Mouse (Mus musculus): Measurements from ENCODE around the gene Sdad1. TPM values are rescaled to one million over a fixed set of nuclear protein-coding genes. Genes with fewer than 3 reads are reported as not detected.

The Sdad1 gene
- polyA plus RNA-seq, 1 experiment from 2014 or later: 29.3 TPM

GRCm38 (mm10) chr5:92283107-92283506 lies 27.2 kb downstream of the Sdad1 start:
- 81% methylated on average over 3 of the region's 3 CpGs for WGBS
- no peak for ATAC-seq (ENCODE audit: low FRiP score)
- Histone ChIP-seq H3K4me1 (replicated peaks; ENCODE audit: control insufficient read depth, insufficient read depth, low read length) (peaks cover 6% of the 10 kb centered on the region), H3K27me3 (ENCODE audit: control insufficient read depth, insufficient read depth, low read length) (no peaks in the 10 kb centered on the region), H3K4me2 (replicated peaks) (no peak overlapping the region), H3K9me3 (ENCODE audit: control insufficient read depth, low read length) (no peaks in the 10 kb centered on the region), H3K9ac (no peak overlapping the region), H3K36me3 (replicated peaks; ENCODE audit: control insufficient read depth, insufficient read depth) (peaks cover 34% of the 10 kb centered on the region), H3K27ac (no peak overlapping the region), H3K4me3 (replicated peaks; ENCODE audit: low read length) (no peak overlapping the region)
- no peak for DNase-seq (ENCODE audit: low spot score)

GRCm38 (mm10) chr5:92282571-92282970 lies 27.7 kb downstream of the Sdad1 start:
- ATAC-seq (ENCODE audit: low FRiP score) (no peak), DNase-seq (ENCODE audit: low spot score) (no peak)
- H3K4me1 ChIP-seq (replicated peaks; ENCODE audit: control insufficient read depth, insufficient read depth, low read length): peaks cover 6% of the 10 kb centered on the region
- 75% methylated on average over 4 of the region's 4 CpGs for WGBS
- no peak overlapping the region for H3K27ac ChIP-seq
- no peak overlapping the region for H3K4me2 ChIP-seq (replicated peaks)
- H3K4me3 ChIP-seq (replicated peaks; ENCODE audit: low read length): no peak overlapping the region
- H3K27me3 ChIP-seq (ENCODE audit: control insufficient read depth, insufficient read depth, low read length): no peaks in the 10 kb centered on the region
- H3K36me3 ChIP-seq (replicated peaks; ENCODE audit: control insufficient read depth, insufficient read depth): peaks cover 28% of the 10 kb centered on the region
- no peaks in the 10 kb centered on the region for H3K9me3 ChIP-seq (ENCODE audit: control insufficient read depth, low read length)
- H3K9ac ChIP-seq: no peak overlapping the region

GRCm38 (mm10) chr5:92278942-92279537 lies 31.2 kb downstream of the Sdad1 start:
- DNase-seq (ENCODE audit: low spot score) (no peak), ATAC-seq (ENCODE audit: low FRiP score) (no peak)
- no peak overlapping the region for H3K27ac ChIP-seq
- peaks cover 6% of the 10 kb centered on the region for H3K4me1 ChIP-seq (replicated peaks; ENCODE audit: control insufficient read depth, insufficient read depth, low read length)
- no peak overlapping the region for H3K4me3 ChIP-seq (replicated peaks; ENCODE audit: low read length)
- no peak overlapping the region for H3K4me2 ChIP-seq (replicated peaks)
- no peaks in the 10 kb centered on the region for H3K9me3 ChIP-seq (ENCODE audit: control insufficient read depth, low read length)
- H3K9ac ChIP-seq: 0 out of 2 replicates have a peak overlapping the region, but pooled peaks have one; percentile 63
- H3K27me3 ChIP-seq (ENCODE audit: control insufficient read depth, insufficient read depth, low read length): no peaks in the 10 kb centered on the region
- WGBS: 81% methylated on average over 10 of the region's 10 CpGs
- 0 out of 2 replicates have a peak, but pooled peaks cover 3% of the 10 kb centered on the region for H3K36me3 ChIP-seq (replicated peaks; ENCODE audit: control insufficient read depth, insufficient read depth)

- Histone ChIP-seq H3K4me3 (replicated peaks; ENCODE audit: low read length) (peak within 1 kb of the TSS; percentile 54), H3K36me3 (replicated peaks; ENCODE audit: control insufficient read depth, insufficient read depth) (no peaks in the 10 kb centered on the region), H3K27me3 (ENCODE audit: control insufficient read depth, insufficient read depth, low read length) (no peaks in the 10 kb centered on the region), H3K9ac (peak within 1 kb of the TSS; percentile 63), H3K4me2 (replicated peaks) (peak within 1 kb of the TSS; percentile 71), H3K27ac (peak within 1 kb of the TSS; percentile 60), H3K4me1 (replicated peaks; ENCODE audit: control insufficient read depth, insufficient read depth, low read length) (peaks cover 6% of the 10 kb centered on the region), H3K9me3 (ENCODE audit: control insufficient read depth, low read length) (no peaks in the 10 kb centered on the region)
- DNase-seq (ENCODE audit: low spot score) (peak; percentile 68), ATAC-seq (ENCODE audit: low FRiP score) (peak; percentile 92)
- 2% methylated on average over 54 of the region's 54 CpGs for WGBS
Observed at GRCm38 (mm10) chr5:92277437-92278394, 32.6 kb downstream of the Sdad1 start, which contains the start of gene Naaa. TSS of gene Naaa (minus strand) at chr5:92278170.

- DNase-seq (ENCODE audit: low spot score) (no peak), ATAC-seq (ENCODE audit: low FRiP score) (no peak)
- Histone ChIP-seq H3K4me2 (replicated peaks) (no peak overlapping the region), H3K9me3 (ENCODE audit: control insufficient read depth, low read length) (no peaks in the 10 kb centered on the region), H3K27ac (no peak overlapping the region), H3K4me1 (replicated peaks; ENCODE audit: control insufficient read depth, insufficient read depth, low read length) (no peaks in the 10 kb centered on the region), H3K4me3 (replicated peaks; ENCODE audit: low read length) (no peak overlapping the region), H3K27me3 (ENCODE audit: control insufficient read depth, insufficient read depth, low read length) (no peaks in the 10 kb centered on the region), H3K9ac (no peak overlapping the region), H3K36me3 (replicated peaks; ENCODE audit: control insufficient read depth, insufficient read depth) (no peaks in the 10 kb centered on the region)
- WGBS: 85% methylated on average over 7 of the region's 7 CpGs
Observed at GRCm38 (mm10) chr5:92270496-92270895, 39.8 kb downstream of the Sdad1 start.

- no peak overlapping the region for H3K9ac ChIP-seq
- H3K4me3 ChIP-seq (replicated peaks; ENCODE audit: low read length): no peak overlapping the region
- H3K27me3 ChIP-seq (ENCODE audit: control insufficient read depth, insufficient read depth, low read length): no peaks in the 10 kb centered on the region
- H3K36me3 ChIP-seq (replicated peaks; ENCODE audit: control insufficient read depth, insufficient read depth): no peaks in the 10 kb centered on the region
- WGBS: 10% methylated on average over 4 of the region's 4 CpGs
- H3K27ac ChIP-seq: peak overlapping the region; percentile 68
- no peaks in the 10 kb centered on the region for H3K9me3 ChIP-seq (ENCODE audit: control insufficient read depth, low read length)
- peak; percentile 77 for DNase-seq (ENCODE audit: low spot score)
- ATAC-seq (ENCODE audit: low FRiP score): peak; percentile 93
- H3K4me1 ChIP-seq (replicated peaks; ENCODE audit: control insufficient read depth, insufficient read depth, low read length): peaks cover 10% of the 10 kb centered on the region
- no peak overlapping the region for H3K4me2 ChIP-seq (replicated peaks)
Observed at GRCm38 (mm10) chr5:92263761-92264359, 46.4 kb downstream of the Sdad1 start.

GRCm38 (mm10) chr5:92262646-92263045 lies 47.6 kb downstream of the Sdad1 start:
- Histone ChIP-seq H3K27me3 (ENCODE audit: control insufficient read depth, insufficient read depth, low read length) (no peaks in the 10 kb centered on the region), H3K4me2 (replicated peaks) (no peak overlapping the region), H3K4me3 (replicated peaks; ENCODE audit: low read length) (no peak overlapping the region), H3K4me1 (replicated peaks; ENCODE audit: control insufficient read depth, insufficient read depth, low read length) (peaks cover 10% of the 10 kb centered on the region), H3K27ac (no peak overlapping the region), H3K9me3 (ENCODE audit: control insufficient read depth, low read length) (no peaks in the 10 kb centered on the region), H3K9ac (no peak overlapping the region), H3K36me3 (replicated peaks; ENCODE audit: control insufficient read depth, insufficient read depth) (no peaks in the 10 kb centered on the region)
- ATAC-seq (ENCODE audit: low FRiP score) (no peak), DNase-seq (ENCODE audit: low spot score) (no peak)
- WGBS: 94% methylated on average over 8 of the region's 8 CpGs

- Histone ChIP-seq H3K9me3 (ENCODE audit: control insufficient read depth, low read length) (no peaks in the 10 kb centered on the region), H3K4me3 (replicated peaks; ENCODE audit: low read length) (no peak within 1 kb of the TSS), H3K4me2 (replicated peaks) (no peak within 1 kb of the TSS), H3K27ac (no peak within 1 kb of the TSS), H3K9ac (no peak within 1 kb of the TSS), H3K4me1 (replicated peaks; ENCODE audit: control insufficient read depth, insufficient read depth, low read length) (no peaks in the 10 kb centered on the region), H3K36me3 (replicated peaks; ENCODE audit: control insufficient read depth, insufficient read depth) (no peaks in the 10 kb centered on the region), H3K27me3 (ENCODE audit: control insufficient read depth, insufficient read depth, low read length) (no peaks in the 10 kb centered on the region)
- 22% methylated on average over 6 of the region's 6 CpGs for WGBS
- no peak for ATAC-seq (ENCODE audit: low FRiP score)
- no peak for DNase-seq (ENCODE audit: low spot score)
Observed at GRCm38 (mm10) chr5:92256218-92256617, 54.1 kb downstream of the Sdad1 start, which contains the start of gene Ppef2. TSS of gene Ppef2 (minus strand) at chr5:92256278.

GRCm38 (mm10) chr5:92254476-92254875 lies 55.8 kb downstream of the Sdad1 start:
- no peaks in the 10 kb centered on the region for H3K9me3 ChIP-seq (ENCODE audit: control insufficient read depth, low read length)
- 68% methylated on average over 6 of the region's 6 CpGs for WGBS

More at GRCm38 (mm10) chr5:92254476-92254875, 55.8 kb downstream of the Sdad1 start:
- no peaks in the 10 kb centered on the region for H3K4me1 ChIP-seq (replicated peaks; ENCODE audit: control insufficient read depth, insufficient read depth, low read length)
- no peak overlapping the region for H3K27ac ChIP-seq
- ATAC-seq (ENCODE audit: low FRiP score): no peak
- no peak overlapping the region for H3K9ac ChIP-seq
- H3K27me3 ChIP-seq (ENCODE audit: control insufficient read depth, insufficient read depth, low read length): no peaks in the 10 kb centered on the region
- DNase-seq (ENCODE audit: low spot score): no peak
- H3K4me2 ChIP-seq (replicated peaks): no peak overlapping the region
- H3K36me3 ChIP-seq (replicated peaks; ENCODE audit: control insufficient read depth, insufficient read depth): no peaks in the 10 kb centered on the region
- H3K4me3 ChIP-seq (replicated peaks; ENCODE audit: low read length): no peak overlapping the region
